8 mouse cellular contexts compared by ENCODE assay signal in the genomic region with DNA sequence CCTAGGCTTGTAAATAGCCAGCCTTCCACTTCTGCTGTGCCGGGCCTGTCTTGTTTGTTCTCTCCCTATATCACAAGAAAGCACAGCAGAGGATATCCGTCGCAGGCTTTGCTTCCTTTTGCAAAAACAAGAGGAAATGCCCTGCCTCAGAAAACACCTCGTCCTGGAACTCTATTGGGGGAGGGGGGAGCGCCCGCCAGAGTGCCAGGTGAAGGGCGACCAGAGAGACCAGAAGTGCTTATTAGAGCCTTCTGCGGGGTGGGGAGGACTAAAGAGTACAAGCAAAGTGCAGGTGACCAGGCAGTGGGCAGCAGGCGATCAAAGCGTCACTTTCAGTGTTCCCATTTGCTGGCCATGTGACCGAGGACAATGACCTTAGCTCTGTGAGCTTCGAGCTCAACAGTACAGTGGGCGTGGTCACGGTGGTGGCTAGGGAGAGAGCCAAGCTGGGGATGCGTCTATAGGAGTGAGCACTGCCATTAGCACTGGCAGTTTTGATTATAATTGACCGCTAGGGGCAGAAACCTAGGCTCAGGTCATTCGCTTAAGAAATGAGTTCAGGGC. TPM values are rescaled to one million over a fixed set of nuclear protein-coding genes. Genes with fewer than 3 reads are reported as not detected.
DNase-seq lines count a peak whose midpoint lies in the region; ATAC-seq and TF ChIP-seq lines count a peak whose summit lies in the region.

No protein-coding gene starts in this region.

- H3K4me2 ChIP-seq in forebrain, embryonic 12.5 days: no peak overlapping the region
- H3K4me2 ChIP-seq in limb, embryonic 13.5 days (replicated peaks): peak overlapping the region; percentile 42
- no peak overlapping the region for H3K4me2 ChIP-seq in midbrain, embryonic 13.5 days (replicated peaks)

- H3K27ac ChIP-seq in forebrain, embryonic 12.5 days: 0 out of 2 replicates have a peak overlapping the region, but pooled peaks have one; percentile 36
- H3K27ac ChIP-seq in limb, embryonic 13.5 days: peak overlapping the region; percentile 85
- H3K27ac ChIP-seq in midbrain, embryonic 13.5 days: peak overlapping the region; percentile 14
- H3K27ac ChIP-seq in testis, adult 2 months (ENCODE audit: control insufficient read depth, insufficient read depth, low read depth, low read length): no peak overlapping the region

- ATAC-seq in forebrain, embryonic 12.5 days (ENCODE audit: low FRiP score): no peak
- ATAC-seq in hematopoietic stem cell, adult 5-6 weeks (replicated peaks in 1 of 2; ENCODE audit: insufficient read depth in 1 of 2, low FRiP score in 2 of 2, low TSS enrichment in 1 of 2, low read depth in 1 of 2, poor library complexity in 2 of 2, severe bottlenecking in 2 of 2): peak; percentile 63 to 65
- ATAC-seq in limb, embryonic 13.5 days (ENCODE audit: low FRiP score, low read depth): 0 out of 2 replicates have a peak, but pooled peaks have one; percentile 33
- ATAC-seq in midbrain, embryonic 13.5 days: no peak

- TF ChIP-seq POLR2A in testis, adult 2 months (IDR thresholded peaks at IDR 0.05; ENCODE audit: control insufficient read depth, low read depth, low read length): peak; percentile 41; the same call in 1 of the 2 replicates

- H3K27me3 ChIP-seq in forebrain, embryonic 12.5 days: no peaks in the 10 kb centered on the region
- H3K27me3 ChIP-seq in limb, embryonic 13.5 days: no peaks in the 10 kb centered on the region
- no peaks in the 10 kb centered on the region for H3K27me3 ChIP-seq in midbrain, embryonic 13.5 days
- H3K27me3 ChIP-seq in testis, adult 2 months (ENCODE audit: control insufficient read depth, insufficient read depth, low read length): no peaks in the 10 kb centered on the region

- WGBS in forebrain, embryonic 12.5 days: 20% methylated on average over 17 of the region's 17 CpGs
- WGBS in limb, embryonic 13.5 days: 13% methylated on average over 17 of the region's 17 CpGs
- WGBS in midbrain, embryonic 13.5 days: 26% methylated on average over 17 of the region's 17 CpGs

- H3K9me3 ChIP-seq in forebrain, embryonic 12.5 days: no peaks in the 10 kb centered on the region
- H3K9me3 ChIP-seq in limb, embryonic 13.5 days: no peaks in the 10 kb centered on the region
- H3K9me3 ChIP-seq in midbrain, embryonic 13.5 days: no peaks in the 10 kb centered on the region

- H3K4me3 ChIP-seq in forebrain, embryonic 12.5 days (replicated peaks): no peak overlapping the region
- no peak overlapping the region for H3K4me3 ChIP-seq in limb, embryonic 13.5 days
- H3K4me3 ChIP-seq in midbrain, embryonic 13.5 days (replicated peaks): no peak overlapping the region
- H3K4me3 ChIP-seq in testis, adult 2 months (ENCODE audit: control insufficient read depth, low read depth, low read length): peak overlapping the region; percentile 11; the same call in 1 of the 2 replicates

- peak; percentile 25 for DNase-seq in left cerebral cortex, postnatal 4 days
- DNase-seq in left cerebral cortex, adult 18-20 months (ENCODE audit: low spot score in 2 of 2): no peak
- DNase-seq in right cerebral cortex, adult 18-20 months: no peak

- no peaks in the 10 kb centered on the region; the same call in 1 of the 2 replicates for H3K36me3 ChIP-seq in forebrain, embryonic 12.5 days (replicated peaks)
- H3K36me3 ChIP-seq in limb, embryonic 13.5 days: peaks cover 11% of the 10 kb centered on the region
- peaks cover 16% of the 10 kb centered on the region for H3K36me3 ChIP-seq in midbrain, embryonic 13.5 days
- H3K36me3 ChIP-seq in testis, adult 2 months (ENCODE audit: control insufficient read depth, insufficient read depth, low read length): no peaks in the 10 kb centered on the region

- H3K4me1 ChIP-seq in forebrain, embryonic 12.5 days: peaks cover 8% of the 10 kb centered on the region; the same call in 1 of the 2 replicates
- H3K4me1 ChIP-seq in limb, embryonic 13.5 days: peaks cover 64% of the 10 kb centered on the region
- 0 out of 2 replicates have a peak, but pooled peaks cover 9% of the 10 kb centered on the region for H3K4me1 ChIP-seq in midbrain, embryonic 13.5 days (replicated peaks)
- H3K4me1 ChIP-seq in testis, adult 2 months (ENCODE audit: control insufficient read depth, insufficient read depth, low read length): peaks cover 36% of the 10 kb centered on the region

- H3K9ac ChIP-seq in forebrain, embryonic 12.5 days: no peak overlapping the region
- H3K9ac ChIP-seq in limb, embryonic 13.5 days: no peak overlapping the region
- no peak overlapping the region for H3K9ac ChIP-seq in midbrain, embryonic 13.5 days (replicated peaks)

- TF ChIP-seq CTCF in testis, adult 2 months (IDR thresholded peaks at IDR 0.05; ENCODE audit: control insufficient read depth, insufficient read depth, insufficient replicate concordance, low read depth, low read length): peak; percentile 27; the same call in 1 of the 2 replicates

- intact Hi-C loops in left cerebral cortex, postnatal 4 days (cut with DNase I): no loop called here

RNA-seq across cellular contexts. Expression of a gene that starts 45.8 kb away (rescaled TPM):
- total RNA-seq in left cerebral cortex, postnatal 4 days (2021): 10 to 100 TPM; 19.4 to 19.8 TPM
- 10 to 100 TPM; 30.1 to 33.9 TPM for total RNA-seq in left cerebral cortex, adult 18-20 months (2021)
- 3.9 and 4.3 TPM in 2 replicates for polyA plus RNA-seq in forebrain, embryonic 12.5 days (2016; fragmentation: Nextera tagmentation; extraction: Ambion mirVana)
- total RNA-seq in hematopoietic stem cell, adult 5-6 weeks (2017): 5.9 and 8.2 TPM in 2 replicates
- polyA plus RNA-seq in limb, embryonic 13.5 days (2015; fragmentation: Nextera tagmentation; extraction: Ambion mirVana): 4.2 and 4.4 TPM in 2 replicates
- 8.9 and 9.6 TPM in 2 replicates for polyA plus RNA-seq in midbrain, embryonic 13.5 days (2015; fragmentation: Nextera tagmentation; extraction: Ambion mirVana)
- 5.6 TPM in 2 replicates for polyA plus RNA-seq in testis, adult 2 months (2012; rRNA removed)

Comparison
In these comparisons a context has a peak if more than half of its experiments do, and no peak if none do; other contexts are left out.
1. ATAC-seq: peak in hematopoietic stem cell, adult 5-6 weeks (2 of 2) and limb, embryonic 13.5 days (single experiment); none in forebrain, embryonic 12.5 days (single experiment) and midbrain, embryonic 13.5 days (single experiment).